Mouse (Mus musculus) kidney, adult 2 months (tissue): Measurements from ENCODE around the gene Meiob. TPM values are rescaled to one million over a fixed set of nuclear protein-coding genes. Genes with fewer than 3 reads are reported as not detected.

Source experiments
- DNase-seq: peaks from one replicate; pipeline ENCODE4 v3.0.0; 2021
- H3K27ac ChIP-seq: fragments of 200-500 bp; 2 replicates; pipeline ENCODE4 v1.5.1; 2012; ENCODE audit warnings: low read depth, low read length, control low read depth, inconsistent platforms; ENCODE audit not compliant: insufficient read depth
- H3K27me3 ChIP-seq: fragments of 200-500 bp; replicated peaks from 2 replicates; pipeline ENCODE4 v1.6.1; 2012; ENCODE audit warnings: mild to moderate bottlenecking, moderate library complexity, low read length, inconsistent platforms; ENCODE audit not compliant: control insufficient read depth, insufficient read depth
- H3K36me3 ChIP-seq: fragments of 200-500 bp; 2 replicates; pipeline ENCODE4 v1.6.1; 2012; ENCODE audit warnings: mild to moderate bottlenecking, moderate library complexity, low read length, inconsistent platforms; ENCODE audit not compliant: control insufficient read depth, insufficient read depth
- H3K4me1 ChIP-seq: fragments of 200-500 bp; 2 replicates; pipeline ENCODE4 v1.6.1; 2011; ENCODE audit warnings: low read length; ENCODE audit not compliant: control insufficient read depth, insufficient read depth
- H3K4me3 ChIP-seq: fragments of 200-500 bp; 2 replicates; pipeline ENCODE4 v1.5.1; 2011; ENCODE audit warnings: mild to moderate bottlenecking, low read depth, low read length, control low read depth; ENCODE audit not compliant: insufficient read depth
- CTCF ChIP-seq: fragments of 200-500 bp; conservative IDR thresholded peaks from 2 replicates; pipeline ENCODE4 v1.5.1; 2011; ENCODE audit warnings: low read depth, mild to moderate bottlenecking, control low read depth, low read length, moderate library complexity, mixed read lengths; ENCODE audit not compliant: insufficient read depth, insufficient read length
- POLR2A ChIP-seq: fragments of 200-500 bp; IDR thresholded peaks from one replicate; pipeline ENCODE4 v1.6.1; 2011; ENCODE audit warnings: low read depth, low read length, control low read depth
- WGBS: fragments of 180-500 bp; shearing (Covaris S2); methylation state at CpG from one replicate; pipeline ENCODE4 v1.1.7; 2018; 5-methylcytosine and 5-hydroxymethylcytosine counted together
- polyA plus RNA-seq: library from polyadenylated mRNA; depleted of rRNA; stranded (reverse); fragments of >200 nt; gene quantifications from 2 replicates; pipeline ENCODE4 v1.2.3, GENCODE M21; 2012

Gene Meiob
- polyA plus RNA-seq, 1 experiment: not detected

- TF ChIP-seq POLR2A (no peak), CTCF (no peak)
- H3K4me3 ChIP-seq: no peak overlapping the region
- WGBS: 21% methylated on average over 3 of the region's 3 CpGs
- DNase-seq: peak; percentile 76
- no peaks in the 10 kb centered on the region for H3K36me3 ChIP-seq
- H3K27ac ChIP-seq: peak overlapping the region; percentile 97
- no peaks in the 10 kb centered on the region for H3K27me3 ChIP-seq
- peaks cover 9% of the 10 kb centered on the region for H3K4me1 ChIP-seq
Measured at GRCm38 (mm10) chr17:24821351-24822280, 17.5 kb downstream of the Meiob start.

GRCm38 (mm10) chr17:24839842-24840241 lies 35.8 kb downstream of the Meiob start, which contains the start of gene Hagh:
Gene Hagh, plus strand, starts transcription at chr17:24840143.
- peaks cover 3% of the 10 kb centered on the region; the same call in 1 of the 2 replicates for H3K4me1 ChIP-seq
- WGBS: 65% methylated on average over 8 of the region's 8 CpGs
- H3K27ac ChIP-seq: no peak within 1 kb of the TSS
- H3K27me3 ChIP-seq: no peaks in the 10 kb centered on the region
- no peaks in the 10 kb centered on the region for H3K36me3 ChIP-seq
- DNase-seq: no peak
- TF ChIP-seq CTCF (no peak), POLR2A (no peak)
- no peak within 1 kb of the TSS for H3K4me3 ChIP-seq

- Histone ChIP-seq H3K4me1 (peaks cover 3% of the 10 kb centered on the region; the same call in 1 of the 2 replicates), H3K36me3 (no peaks in the 10 kb centered on the region), H3K4me3 (no peak overlapping the region), H3K27me3 (no peaks in the 10 kb centered on the region), H3K27ac (no peak overlapping the region)
- no peak for TF ChIP-seq CTCF
- TF ChIP-seq POLR2A: no peak
- 54% methylated on average over 5 of the region's 5 CpGs for WGBS
- no peak for DNase-seq
Measured at GRCm38 (mm10) chr17:24840341-24840740, 36.3 kb downstream of the Meiob start.

- Histone ChIP-seq H3K4me1 (peaks cover 3% of the 10 kb centered on the region; the same call in 1 of the 2 replicates), H3K27ac (no peak overlapping the region), H3K36me3 (no peaks in the 10 kb centered on the region), H3K27me3 (no peaks in the 10 kb centered on the region), H3K4me3 (no peak overlapping the region)
- 51% methylated on average over 4 of the region's 4 CpGs for WGBS
- peak; percentile 83 for TF ChIP-seq CTCF
- TF ChIP-seq POLR2A: no peak
- peak; percentile 82 for DNase-seq
Measured at GRCm38 (mm10) chr17:24841133-24841532, 37.0 kb downstream of the Meiob start.

- Histone ChIP-seq H3K27ac (no peak overlapping the region), H3K4me1 (peaks cover 5% of the 10 kb centered on the region; the same call in 1 of the 2 replicates), H3K4me3 (no peak overlapping the region), H3K27me3 (no peaks in the 10 kb centered on the region), H3K36me3 (no peaks in the 10 kb centered on the region)
- TF ChIP-seq POLR2A (no peak), CTCF (peak; percentile 64)
- peak; percentile 70 for DNase-seq
- WGBS: 59% methylated on average over 2 of the region's 2 CpGs
Measured at GRCm38 (mm10) chr17:24842631-24843030, 38.5 kb downstream of the Meiob start.

- H3K4me1 ChIP-seq: peaks cover 5% of the 10 kb centered on the region; the same call in 1 of the 2 replicates
- DNase-seq: no peak
- H3K36me3 ChIP-seq: no peaks in the 10 kb centered on the region
- no peak overlapping the region for H3K27ac ChIP-seq
- 38% methylated on average over 9 of the region's 9 CpGs for WGBS
- H3K4me3 ChIP-seq: no peak overlapping the region
- TF ChIP-seq POLR2A (no peak), CTCF (no peak)
- H3K27me3 ChIP-seq: no peaks in the 10 kb centered on the region
Measured at GRCm38 (mm10) chr17:24844525-24844924, 40.4 kb downstream of the Meiob start.

- H3K27ac ChIP-seq: no peak overlapping the region
- no peaks in the 10 kb centered on the region for H3K27me3 ChIP-seq
- H3K4me3 ChIP-seq: no peak overlapping the region
- H3K4me1 ChIP-seq: peaks cover 5% of the 10 kb centered on the region; the same call in 1 of the 2 replicates
- peak; percentile 92 for DNase-seq
- WGBS: 55% methylated on average over 1 of the region's 1 CpGs
- H3K36me3 ChIP-seq: no peaks in the 10 kb centered on the region
- TF ChIP-seq CTCF (no peak), POLR2A (no peak)
Measured at GRCm38 (mm10) chr17:24847386-24847785, 43.3 kb downstream of the Meiob start.
